Mouse (Mus musculus): ENCODE results near the gene Gm498.

Gene Gm498

GRCm38 (mm10) chr7:143866538-143866937, at the start of gene Gm498:
TSS of gene Gm498 (plus strand) at chr7:143866838.
- DNase-seq (ENCODE audit: extremely low read depth, low read depth), result no peak

GRCm38 (mm10) chr7:143819201-143819600, 47.4 kb upstream of the Gm498 start:
- DNase-seq (ENCODE audit: extremely low read depth, low read depth), result no peak

GRCm38 (mm10) chr7:143821241-143821640, 45.4 kb upstream of the Gm498 start:
- DNase-seq (ENCODE audit: extremely low read depth, low read depth), result no peak

GRCm38 (mm10) chr7:143822375-143823265, 44.0 kb upstream of the Gm498 start, which contains the start of the genes Nadsyn1 and Dhcr7:
TSS of gene Nadsyn1 (minus strand) at chr7:143822849.
TSS of gene Dhcr7 (plus strand) at chr7:143823145.
- DNase-seq (ENCODE audit: extremely low read depth, low read depth), result peak; percentile 85

GRCm38 (mm10) chr7:143823266-143823605, 43.4 kb upstream of the Gm498 start:
- DNase-seq (ENCODE audit: extremely low read depth, low read depth), result no peak

- no peak for DNase-seq (ENCODE audit: extremely low read depth, low read depth)
Measured at GRCm38 (mm10) chr7:143826985-143827384, 39.7 kb upstream of the Gm498 start.

GRCm38 (mm10) chr7:143829504-143830331, 36.9 kb upstream of the Gm498 start:
- DNase-seq (ENCODE audit: extremely low read depth, low read depth), result peak; percentile 95

GRCm38 (mm10) chr7:143830399-143830798, 36.2 kb upstream of the Gm498 start:
- no peak for DNase-seq (ENCODE audit: extremely low read depth, low read depth)

GRCm38 (mm10) chr7:143832196-143832595, 34.4 kb upstream of the Gm498 start:
- no peak for DNase-seq (ENCODE audit: extremely low read depth, low read depth)

GRCm38 (mm10) chr7:143832611-143833010, 34.0 kb upstream of the Gm498 start:
- DNase-seq (ENCODE audit: extremely low read depth, low read depth), result no peak

GRCm38 (mm10) chr7:143833581-143834190, 33.0 kb upstream of the Gm498 start:
- DNase-seq (ENCODE audit: extremely low read depth, low read depth), result no peak

- no peak for DNase-seq (ENCODE audit: extremely low read depth, low read depth)
Measured at GRCm38 (mm10) chr7:143834316-143834715, 32.3 kb upstream of the Gm498 start.

- no peak for DNase-seq (ENCODE audit: extremely low read depth, low read depth)
Measured at GRCm38 (mm10) chr7:143834972-143835371, 31.7 kb upstream of the Gm498 start.

- DNase-seq (ENCODE audit: extremely low read depth, low read depth), result no peak
Measured at GRCm38 (mm10) chr7:143837705-143838358, 28.8 kb upstream of the Gm498 start.

GRCm38 (mm10) chr7:143840121-143840520, 26.5 kb upstream of the Gm498 start:
- no peak for DNase-seq (ENCODE audit: extremely low read depth, low read depth)

GRCm38 (mm10) chr7:143841301-143841700, 25.3 kb upstream of the Gm498 start:
- DNase-seq (ENCODE audit: extremely low read depth, low read depth), result no peak

- DNase-seq (ENCODE audit: extremely low read depth, low read depth), result no peak
Measured at GRCm38 (mm10) chr7:143848127-143848767, 18.4 kb upstream of the Gm498 start.

GRCm38 (mm10) chr7:143848768-143849482, 17.7 kb upstream of the Gm498 start:
- DNase-seq (ENCODE audit: extremely low read depth, low read depth), result no peak

- no peak for DNase-seq (ENCODE audit: extremely low read depth, low read depth)
Measured at GRCm38 (mm10) chr7:143868874-143869273, 2.2 kb downstream of the Gm498 start.

GRCm38 (mm10) chr7:143883717-143884116, 17.1 kb downstream of the Gm498 start:
- no peak for DNase-seq (ENCODE audit: extremely low read depth, low read depth)
